Mouse (Mus musculus): ENCODE results near the gene Prl8a2.

Gene Prl8a2

GRCm38 (mm10) chr13:27345373-27345772 lies at the start of gene Prl8a2:
Gene Prl8a2, plus strand, starts transcription at chr13:27345673.
- DNase-seq = no peak

- no peak for DNase-seq
These were observed 32.9 kb upstream of the Prl8a2 start, which contains the start of gene Prl6a1 for GRCm38 (mm10) chr13:27312334-27313225. Gene Prl6a1, plus strand, starts transcription at chr13:27312627.

GRCm38 (mm10) chr13:27334989-27335388 lies 10.5 kb upstream of the Prl8a2 start:
- no peak for DNase-seq

- DNase-seq = no peak
These were observed 2.7 kb upstream of the Prl8a2 start for GRCm38 (mm10) chr13:27342733-27343275.

GRCm38 (mm10) chr13:27390746-27391145 lies 45.3 kb downstream of the Prl8a2 start, which contains the start of gene Prl2b1:
Gene Prl2b1, minus strand, starts transcription at chr13:27390846.
- DNase-seq = no peak

- no peak for DNase-seq
These were observed 53.7 kb downstream of the Prl8a2 start for GRCm38 (mm10) chr13:27399061-27399724.
